Mouse (Mus musculus): ENCODE results near the gene Mien1. TPM values are rescaled to one million over a fixed set of nuclear protein-coding genes. Genes with fewer than 3 reads are reported as not detected.
A peak's percentile ranks its signal among the peaks of the same experiment; 100 is the strongest.

Mien1 gene
- polyA plus RNA-seq, 1 experiment from 2014 or later: 158 TPM

- Histone ChIP-seq H3K4me3 (peak overlapping the region; percentile 45), H3K9ac (peak overlapping the region; percentile 63), H3K4me2 (replicated peaks) (peak overlapping the region; percentile 63), H3K27me3 (peaks cover 44% of the 10 kb centered on the region), H3K4me1 (peaks cover 7% of the 10 kb centered on the region), H3K27ac (peak overlapping the region; percentile 35), H3K36me3 (no peaks in the 10 kb centered on the region), H3K9me3 (replicated peaks) (no peaks in the 10 kb centered on the region)
- ATAC-seq (ENCODE audit: low FRiP score): peak; percentile 88
- WGBS: 2% methylated on average over 63 of the region's 64 CpGs
Measured at GRCm38 (mm10) chr11:98457367-98458120, 18.8 kb upstream of the Mien1 start.

- peak overlapping the region; percentile 63 for H3K9ac ChIP-seq
- peaks cover 7% of the 10 kb centered on the region for H3K4me1 ChIP-seq
- peak overlapping the region; percentile 63 for H3K4me2 ChIP-seq (replicated peaks)
- H3K36me3 ChIP-seq: no peaks in the 10 kb centered on the region
- 24% methylated on average over 9 of the region's 9 CpGs for WGBS
- ATAC-seq (ENCODE audit: low FRiP score): 0 out of 2 replicates have a peak, but pooled peaks have one; percentile 23
- peak overlapping the region; percentile 35; the same call in 1 of the 2 replicates for H3K27ac ChIP-seq
- H3K4me3 ChIP-seq: peak overlapping the region; percentile 45
- H3K27me3 ChIP-seq: peaks cover 44% of the 10 kb centered on the region
- no peaks in the 10 kb centered on the region for H3K9me3 ChIP-seq (replicated peaks)
Measured at GRCm38 (mm10) chr11:98456945-98457344, 18.2 kb upstream of the Mien1 start.

GRCm38 (mm10) chr11:98456545-98456944 lies 17.8 kb upstream of the Mien1 start:
- H3K9me3 ChIP-seq (replicated peaks): no peaks in the 10 kb centered on the region
- no peak for ATAC-seq (ENCODE audit: low FRiP score)
- no peak overlapping the region for H3K4me3 ChIP-seq
- no peak overlapping the region for H3K4me2 ChIP-seq (replicated peaks)
- no peak overlapping the region for H3K9ac ChIP-seq
- WGBS: 81% methylated on average over 5 of the region's 5 CpGs
- no peaks in the 10 kb centered on the region for H3K36me3 ChIP-seq
- H3K4me1 ChIP-seq: peaks cover 7% of the 10 kb centered on the region
- no peak overlapping the region for H3K27ac ChIP-seq
- peaks cover 41% of the 10 kb centered on the region for H3K27me3 ChIP-seq

GRCm38 (mm10) chr11:98455484-98455883 lies 16.7 kb upstream of the Mien1 start:
- Histone ChIP-seq H3K9me3 (replicated peaks) (no peaks in the 10 kb centered on the region), H3K4me2 (replicated peaks) (no peak overlapping the region), H3K4me3 (no peak overlapping the region), H3K4me1 (peaks cover 7% of the 10 kb centered on the region), H3K27me3 (peaks cover 32% of the 10 kb centered on the region), H3K9ac (no peak overlapping the region), H3K36me3 (no peaks in the 10 kb centered on the region), H3K27ac (no peak overlapping the region)
- WGBS: 85% methylated on average over 4 of the region's 4 CpGs
- ATAC-seq (ENCODE audit: low FRiP score): no peak

DNA sequence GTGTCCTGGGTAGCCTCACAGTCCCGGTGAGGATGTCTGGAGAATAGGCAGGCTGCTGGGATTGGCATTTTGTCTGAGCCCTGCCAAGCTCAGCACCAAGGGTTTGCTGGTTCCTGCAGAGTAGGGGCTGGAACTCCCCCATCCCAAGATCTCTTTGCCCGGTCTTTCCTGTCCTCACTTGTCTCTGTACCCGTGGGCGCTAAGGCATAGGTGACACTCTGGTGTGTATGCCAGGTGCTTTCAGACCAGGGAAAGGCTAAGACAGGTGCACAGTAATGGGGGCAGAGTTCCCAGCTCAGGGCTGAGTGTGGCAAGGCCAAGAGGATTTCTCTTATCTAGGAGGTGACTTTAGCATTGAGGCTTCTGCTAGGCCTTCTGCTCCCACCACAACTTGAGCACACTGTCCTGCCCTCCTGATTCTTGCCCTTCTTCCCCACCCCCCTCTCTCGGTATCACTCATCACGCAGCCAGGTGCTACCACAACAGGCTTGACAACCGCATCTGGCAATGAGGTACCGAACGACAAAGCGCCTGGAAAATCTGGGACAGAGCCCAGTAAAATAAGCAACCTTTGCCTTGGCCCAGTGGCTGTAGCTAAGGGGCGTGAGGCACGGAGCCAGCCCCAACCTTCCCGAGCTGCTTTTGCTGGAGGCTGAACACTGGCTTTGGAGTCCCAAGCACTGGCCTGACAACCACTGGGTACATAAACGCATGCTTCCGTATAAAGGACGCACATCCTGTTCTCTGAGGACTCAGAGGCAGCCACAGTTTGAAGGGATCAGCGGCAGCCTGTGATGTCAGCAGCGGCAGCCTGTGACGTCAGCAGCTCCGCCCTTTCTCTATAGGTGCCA lies 11.4 kb upstream of the Mien1 start:
- peaks cover 44% of the 10 kb centered on the region for H3K27me3 ChIP-seq
- 82% methylated on average over 20 of the region's 20 CpGs for WGBS

DNA sequence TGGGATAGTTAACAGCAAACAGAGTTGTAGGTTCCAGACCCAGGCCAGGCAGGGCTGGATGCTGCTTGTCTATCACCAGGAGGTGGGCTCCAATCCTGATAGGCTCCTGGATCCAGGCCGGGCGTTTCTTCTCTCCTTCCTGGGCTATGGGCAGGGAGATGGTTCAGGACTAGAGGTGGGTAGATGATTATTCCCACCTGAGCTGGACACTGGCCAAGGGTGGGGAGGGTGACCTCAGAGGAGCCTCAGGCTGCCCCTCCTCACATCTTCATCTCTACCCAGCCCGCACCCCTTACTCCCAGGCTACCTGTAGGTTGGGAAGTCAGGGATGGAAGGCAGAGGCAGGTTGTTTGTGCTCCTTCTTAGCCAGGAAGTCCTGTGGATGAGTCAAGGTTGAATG lies 10.6 kb upstream of the Mien1 start:
- Histone ChIP-seq H3K27ac (no peak overlapping the region), H3K4me1 (peaks cover 14% of the 10 kb centered on the region), H3K9me3 (replicated peaks) (no peaks in the 10 kb centered on the region), H3K9ac (no peak overlapping the region), H3K4me3 (no peak overlapping the region), H3K27me3 (peaks cover 46% of the 10 kb centered on the region), H3K36me3 (no peaks in the 10 kb centered on the region), H3K4me2 (replicated peaks) (no peak overlapping the region)
- ATAC-seq (ENCODE audit: low FRiP score): no peak
- 82% methylated on average over 3 of the region's 3 CpGs for WGBS

More for the DNA sequence above, 11.4 kb upstream of the Mien1 start:
- H3K36me3 ChIP-seq: no peaks in the 10 kb centered on the region
- peaks cover 14% of the 10 kb centered on the region for H3K4me1 ChIP-seq
- no peak overlapping the region for H3K9ac ChIP-seq
- no peak for ATAC-seq (ENCODE audit: low FRiP score)
- no peak overlapping the region for H3K4me3 ChIP-seq
- H3K4me2 ChIP-seq (replicated peaks): no peak overlapping the region
- H3K9me3 ChIP-seq (replicated peaks): no peaks in the 10 kb centered on the region
- no peak overlapping the region for H3K27ac ChIP-seq

- H3K4me2 ChIP-seq (replicated peaks): no peak overlapping the region
- H3K9ac ChIP-seq: no peak overlapping the region
- 36% methylated on average over 13 of the region's 13 CpGs for whole genome bisulfite sequencing
- no peak overlapping the region for H3K27ac ChIP-seq
- H3K4me3 ChIP-seq: no peak overlapping the region
- peaks cover 14% of the 10 kb centered on the region for H3K4me1 ChIP-seq
- no peaks in the 10 kb centered on the region for H3K9me3 ChIP-seq (replicated peaks)
- ATAC-seq (ENCODE audit: low FRiP score): no peak
- no peaks in the 10 kb centered on the region for H3K36me3 ChIP-seq
- peaks cover 46% of the 10 kb centered on the region for H3K27me3 ChIP-seq
Measured at GRCm38 (mm10) chr11:98448191-98448790, 9.5 kb upstream of the Mien1 start.

DNA sequence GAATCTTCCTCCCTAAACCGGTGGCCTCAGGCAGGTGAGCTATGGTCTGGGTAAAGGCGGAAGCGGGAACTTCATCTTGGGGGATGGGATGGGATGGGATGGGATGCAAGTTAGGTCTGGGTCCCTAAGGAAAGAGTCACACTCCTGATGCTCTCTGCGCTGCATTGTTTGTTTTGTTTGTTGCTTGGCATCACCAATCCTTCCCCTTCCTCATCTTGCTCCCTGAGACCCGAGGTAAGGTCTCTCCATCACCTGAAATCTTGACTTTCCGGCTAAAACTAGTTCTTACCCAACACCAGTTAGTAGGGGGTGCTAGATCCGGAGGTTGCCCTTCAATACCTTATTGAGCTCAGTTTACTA lies 8.7 kb upstream of the Mien1 start:
- 0 out of 2 replicates have a peak overlapping the region, but pooled peaks have one; percentile 8 for H3K9ac ChIP-seq
- H3K36me3 ChIP-seq: no peaks in the 10 kb centered on the region
- 7% methylated on average over 7 of the region's 7 CpGs for WGBS
- H3K4me1 ChIP-seq: peaks cover 14% of the 10 kb centered on the region
- peak overlapping the region; percentile 32 for H3K4me2 ChIP-seq (replicated peaks)
- no peaks in the 10 kb centered on the region for H3K9me3 ChIP-seq (replicated peaks)
- no peak for ATAC-seq (ENCODE audit: low FRiP score)
- peak overlapping the region; percentile 17 for H3K4me3 ChIP-seq
- peaks cover 46% of the 10 kb centered on the region for H3K27me3 ChIP-seq
- H3K27ac ChIP-seq: no peak overlapping the region

GRCm38 (mm10) chr11:98446562-98447474 lies 8.0 kb upstream of the Mien1 start:
- H3K4me1 ChIP-seq: peaks cover 14% of the 10 kb centered on the region
- H3K9me3 ChIP-seq (replicated peaks): no peaks in the 10 kb centered on the region
- WGBS: 4% methylated on average over 30 of the region's 33 CpGs
- H3K9ac ChIP-seq: 0 out of 2 replicates have a peak overlapping the region, but pooled peaks have one; percentile 8
- no peaks in the 10 kb centered on the region for H3K36me3 ChIP-seq
- peaks cover 46% of the 10 kb centered on the region for H3K27me3 ChIP-seq
- no peak overlapping the region for H3K27ac ChIP-seq
- peak overlapping the region; percentile 17 for H3K4me3 ChIP-seq
- H3K4me2 ChIP-seq (replicated peaks): peak overlapping the region; percentile 32
- ATAC-seq (ENCODE audit: low FRiP score): no peak

DNA sequence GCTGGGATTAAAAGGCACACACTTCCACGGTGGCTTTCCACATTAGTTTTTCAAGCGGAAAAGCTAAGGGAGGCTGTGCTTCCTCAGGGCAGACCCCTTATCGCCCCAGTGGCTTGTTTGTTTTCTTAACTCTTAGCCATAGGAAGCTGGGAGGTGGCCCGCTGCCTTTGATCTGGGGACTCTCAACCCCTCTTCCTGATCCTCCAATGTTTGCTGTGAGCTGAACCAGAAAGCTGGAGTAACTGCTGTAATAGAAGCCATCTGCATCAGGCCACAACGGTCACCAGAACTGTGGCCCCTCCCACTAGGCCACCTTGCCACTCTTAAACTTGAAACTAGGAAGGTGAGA lies 7.4 kb upstream of the Mien1 start, which contains the start of gene Grb7:
Gene Grb7, plus strand, starts transcription at position 182 of the 349 bp plus-strand sequence.
- H3K4me2 ChIP-seq (replicated peaks): peak within 1 kb of the TSS; percentile 32
- H3K36me3 ChIP-seq: no peaks in the 10 kb centered on the region
- H3K27ac ChIP-seq: no peak within 1 kb of the TSS
- peak within 1 kb of the TSS; percentile 17 for H3K4me3 ChIP-seq
- H3K9ac ChIP-seq: 0 out of 2 replicates have a peak within 1 kb of the TSS, but pooled peaks have one; percentile 8
- H3K27me3 ChIP-seq: peaks cover 46% of the 10 kb centered on the region
- H3K9me3 ChIP-seq (replicated peaks): no peaks in the 10 kb centered on the region
- H3K4me1 ChIP-seq: peaks cover 14% of the 10 kb centered on the region
- ATAC-seq (ENCODE audit: low FRiP score): no peak
- 9% methylated on average over 5 of the region's 5 CpGs for WGBS

- H3K27me3 ChIP-seq: peaks cover 46% of the 10 kb centered on the region
- no peak for ATAC-seq (ENCODE audit: low FRiP score)
- 53% methylated on average over 4 of the region's 4 CpGs for WGBS
- H3K27ac ChIP-seq: no peak overlapping the region
- no peaks in the 10 kb centered on the region for H3K9me3 ChIP-seq (replicated peaks)
- no peaks in the 10 kb centered on the region for H3K36me3 ChIP-seq
- peaks cover 14% of the 10 kb centered on the region for H3K4me1 ChIP-seq
- no peak overlapping the region for H3K4me2 ChIP-seq (replicated peaks)
- no peak overlapping the region for H3K4me3 ChIP-seq
- H3K9ac ChIP-seq: no peak overlapping the region
Measured at GRCm38 (mm10) chr11:98445679-98446078, 6.9 kb upstream of the Mien1 start.
